Mouse (Mus musculus) T-cell, adult 66 days (primary cell): ENCODE measurements around the gene Tram2. TPM values are rescaled to one million over a fixed set of nuclear protein-coding genes. Genes with fewer than 3 reads are reported as not detected.

Experiments
- total RNA-seq, 2 experiments: library from RNA; stranded (reverse); gene quantifications; 3 replicates in 1 of 2; 4 replicates in 1 of 2; pipeline ENCODE4 v1.2.4; 2023

Gene Tram2
- total RNA-seq = 10 to 100 TPM in 1 of 2 experiments, 1 to 10 TPM in 1; 9.6 to 12.6 TPM

GRCm38 (mm10) chr1:21079217-21079773 lies at the start of gene Tram2:
Gene Tram2, minus strand, starts transcription at chr1:21079229.

GRCm38 (mm10) chr1:20951300-20951763 lies 127.7 kb downstream of the Tram2 start, which contains the start of gene Efhc1:
Gene Efhc1, plus strand, starts transcription at chr1:20951626.

Other genes with a start within 250 kb of the Tram2 start
- gene Paqr8, start 188.6 kb downstream of the Tram2 start, total RNA-seq = 1 to 10 TPM; 6.8 TPM
- 1 to 10 TPM in 1 of 2 experiments, under 1 TPM in 1; 0.74 to 2.1 TPM for gene Efhc1, start 127.6 kb downstream of the Tram2 start, total RNA-seq
- under 1 TPM; 0.65 to 0.87 TPM for gene Tmem14a, start 139.3 kb upstream of the Tram2 start, total RNA-seq
- 1 to 10 TPM in 1 of 2 experiments, not detected in 1; 1.4 TPM for gene Gsta3, start 161.4 kb upstream of the Tram2 start, total RNA-seq